Mouse (Mus musculus) embryonic facial prominence, embryonic 10.5 days (tissue): Measurements from ENCODE around the gene Sccpdh. TPM values are rescaled to one million over a fixed set of nuclear protein-coding genes. Genes with fewer than 3 reads are reported as not detected.
A peak's percentile ranks its signal among the peaks of the same experiment; 100 is the strongest.

Source experiments
- DNase-seq: peaks from one replicate; pipeline ENCODE4 v3.0.0-alpha.2; 2017; ENCODE audit warnings: low spot score
- H3K27ac ChIP-seq: fragments of 300-500 bp; sonication (generic); replicated peaks from 2 replicates; pipeline ENCODE4 v1.5.1; 2016; ENCODE audit warnings: mild to moderate bottlenecking
- H3K27me3 ChIP-seq: fragments of 300-500 bp; sonication (generic); replicated peaks from 2 replicates; pipeline ENCODE4 v1.6.1; 2016; ENCODE audit warnings: low read depth, mild to moderate bottlenecking; ENCODE audit not compliant: poor library complexity, severe bottlenecking
- H3K36me3 ChIP-seq: fragments of 300-500 bp; sonication (generic); replicated peaks from 2 replicates; pipeline ENCODE4 v1.6.1; 2016; ENCODE audit warnings: mild to moderate bottlenecking, moderate library complexity
- H3K4me1 ChIP-seq: fragments of 300-500 bp; sonication (generic); 2 replicates; pipeline ENCODE4 v1.6.1; 2016
- H3K4me3 ChIP-seq: fragments of 300-500 bp; sonication (generic); 2 replicates; pipeline ENCODE4 v1.5.1; 2016; ENCODE audit warnings: mild to moderate bottlenecking, moderate library complexity
- H3K9me3 ChIP-seq: fragments of 300-500 bp; sonication (generic); 2 replicates; pipeline ENCODE4 v1.6.1; 2016; ENCODE audit warnings: mild to moderate bottlenecking
- WGBS: fragments of 180-500 bp; shearing (Covaris S2); methylation state at CpG from one replicate; pipeline ENCODE4 v1.1.7; 2016; 5-methylcytosine and 5-hydroxymethylcytosine counted together
- polyA plus RNA-seq: library from polyadenylated mRNA; unstranded; fragments of >200 nt; fragmentation: Nextera tagmentation; extraction: Ambion mirVana; gene quantifications from 2 replicates; pipeline ENCODE4 v1.2.1, GENCODE M21; 2016

The Sccpdh gene
- polyA plus RNA-seq: 68.4 and 78.8 TPM in 2 replicates

GRCm38 (mm10) chr1:179668013-179668805, at the start of gene Sccpdh:
Sccpdh (plus strand) TSS chr1:179668210.
- Histone ChIP-seq H3K27ac (peak within 1 kb of the TSS; percentile 92), H3K9me3 (no peaks in the 10 kb centered on the region), H3K4me3 (peak within 1 kb of the TSS; percentile 88), H3K36me3 (peaks cover 23% of the 10 kb centered on the region), H3K27me3 (no peaks in the 10 kb centered on the region), H3K4me1 (peaks cover 20% of the 10 kb centered on the region)
- under 1% methylated on average over 84 of the region's 84 CpGs for WGBS
- peak; percentile 90 for DNase-seq

GRCm38 (mm10) chr1:179622665-179623064, 45.3 kb upstream of the Sccpdh start:
- no peak overlapping the region for H3K27ac ChIP-seq
- peaks cover 6% of the 10 kb centered on the region; the same call in 1 of the 2 replicates for H3K4me1 ChIP-seq
- 93% methylated on average over 12 of the region's 12 CpGs for WGBS
- H3K36me3 ChIP-seq: peaks cover 30% of the 10 kb centered on the region
- H3K4me3 ChIP-seq: no peak overlapping the region
- DNase-seq: no peak
- no peaks in the 10 kb centered on the region for H3K9me3 ChIP-seq
- H3K27me3 ChIP-seq: no peaks in the 10 kb centered on the region

- Histone ChIP-seq H3K4me3 (no peak overlapping the region), H3K9me3 (no peaks in the 10 kb centered on the region), H3K4me1 (no peaks in the 10 kb centered on the region), H3K27ac (no peak overlapping the region), H3K36me3 (peaks cover 25% of the 10 kb centered on the region), H3K27me3 (no peaks in the 10 kb centered on the region)
- WGBS: 58% methylated on average over 4 of the region's 4 CpGs
- peak; percentile 51 for DNase-seq
These were observed 44.4 kb upstream of the Sccpdh start for GRCm38 (mm10) chr1:179623657-179624056.

GRCm38 (mm10) chr1:179624354-179624753, 43.7 kb upstream of the Sccpdh start:
- H3K9me3 ChIP-seq: no peaks in the 10 kb centered on the region
- H3K36me3 ChIP-seq: peaks cover 23% of the 10 kb centered on the region
- no peak overlapping the region for H3K27ac ChIP-seq
- no peaks in the 10 kb centered on the region for H3K4me1 ChIP-seq
- 76% methylated on average over 4 of the region's 4 CpGs for WGBS
- peak; percentile 41 for DNase-seq
- no peaks in the 10 kb centered on the region for H3K27me3 ChIP-seq
- no peak overlapping the region for H3K4me3 ChIP-seq

GRCm38 (mm10) chr1:179627855-179628254, 40.2 kb upstream of the Sccpdh start:
- no peak overlapping the region for H3K27ac ChIP-seq
- no peaks in the 10 kb centered on the region for H3K9me3 ChIP-seq
- H3K27me3 ChIP-seq: no peaks in the 10 kb centered on the region
- no peak for DNase-seq
- peaks cover 21% of the 10 kb centered on the region for H3K36me3 ChIP-seq
- no peak overlapping the region for H3K4me3 ChIP-seq
- 91% methylated on average over 4 of the region's 4 CpGs for WGBS
- H3K4me1 ChIP-seq: no peaks in the 10 kb centered on the region

GRCm38 (mm10) chr1:179628438-179629106, 39.4 kb upstream of the Sccpdh start:
- Histone ChIP-seq H3K27ac (no peak overlapping the region), H3K4me3 (no peak overlapping the region), H3K27me3 (no peaks in the 10 kb centered on the region), H3K9me3 (no peaks in the 10 kb centered on the region), H3K36me3 (peaks cover 15% of the 10 kb centered on the region), H3K4me1 (no peaks in the 10 kb centered on the region)
- WGBS: 75% methylated on average over 8 of the region's 8 CpGs
- no peak for DNase-seq

- Histone ChIP-seq H3K4me1 (no peaks in the 10 kb centered on the region), H3K27ac (no peak overlapping the region), H3K4me3 (no peak overlapping the region), H3K36me3 (peaks cover 14% of the 10 kb centered on the region), H3K9me3 (no peaks in the 10 kb centered on the region), H3K27me3 (no peaks in the 10 kb centered on the region)
- 81% methylated on average over 5 of the region's 5 CpGs for WGBS
- DNase-seq: no peak
These were observed 38.7 kb upstream of the Sccpdh start for GRCm38 (mm10) chr1:179629276-179629675.

GRCm38 (mm10) chr1:179632746-179633413, 35.1 kb upstream of the Sccpdh start:
- no peaks in the 10 kb centered on the region for H3K27me3 ChIP-seq
- WGBS: 82% methylated on average over 11 of the region's 11 CpGs
- no peak for DNase-seq

GRCm38 (mm10) chr1:179633414-179633752, 34.6 kb upstream of the Sccpdh start:
- H3K27me3 ChIP-seq: no peaks in the 10 kb centered on the region
- H3K36me3 ChIP-seq: no peaks in the 10 kb centered on the region
- peak; percentile 34 for DNase-seq
- 32% methylated on average over 1 of the region's 1 CpGs for WGBS
- H3K4me1 ChIP-seq: no peaks in the 10 kb centered on the region
- H3K27ac ChIP-seq: no peak overlapping the region
- no peaks in the 10 kb centered on the region for H3K9me3 ChIP-seq
- H3K4me3 ChIP-seq: no peak overlapping the region

More at GRCm38 (mm10) chr1:179632746-179633413, 35.1 kb upstream of the Sccpdh start:
- Histone ChIP-seq H3K9me3 (no peaks in the 10 kb centered on the region), H3K4me1 (no peaks in the 10 kb centered on the region), H3K27ac (no peak overlapping the region), H3K4me3 (no peak overlapping the region), H3K36me3 (no peaks in the 10 kb centered on the region)

- no peak for DNase-seq
- WGBS: 86% methylated on average over 3 of the region's 3 CpGs
- Histone ChIP-seq H3K27me3 (no peaks in the 10 kb centered on the region), H3K4me1 (no peaks in the 10 kb centered on the region), H3K9me3 (no peaks in the 10 kb centered on the region), H3K36me3 (no peaks in the 10 kb centered on the region), H3K4me3 (no peak overlapping the region), H3K27ac (no peak overlapping the region)
These were observed 33.9 kb upstream of the Sccpdh start for GRCm38 (mm10) chr1:179634159-179634558.

- 87% methylated on average over 4 of the region's 4 CpGs for WGBS
- Histone ChIP-seq H3K4me3 (no peak overlapping the region), H3K27me3 (no peaks in the 10 kb centered on the region), H3K27ac (no peak overlapping the region), H3K9me3 (no peaks in the 10 kb centered on the region), H3K4me1 (peaks cover 7% of the 10 kb centered on the region), H3K36me3 (no peaks in the 10 kb centered on the region)
- no peak for DNase-seq
These were observed 25.3 kb upstream of the Sccpdh start for GRCm38 (mm10) chr1:179642726-179643125.

- WGBS: 84% methylated on average over 3 of the region's 3 CpGs
- no peaks in the 10 kb centered on the region for H3K36me3 ChIP-seq
- no peak for DNase-seq
These were observed 23.9 kb upstream of the Sccpdh start for GRCm38 (mm10) chr1:179644151-179644550.

More at GRCm38 (mm10) chr1:179644151-179644550, 23.9 kb upstream of the Sccpdh start:
- Histone ChIP-seq H3K9me3 (no peaks in the 10 kb centered on the region), H3K27me3 (no peaks in the 10 kb centered on the region), H3K4me3 (no peak overlapping the region), H3K4me1 (peaks cover 9% of the 10 kb centered on the region), H3K27ac (no peak overlapping the region)
